Mouse (Mus musculus) ES-E14 (cell line): ENCODE results near the gene Ap3b1. TPM values are rescaled to one million over a fixed set of nuclear protein-coding genes. Genes with fewer than 3 reads are reported as not detected.

Source experiments
- DNase-seq: peaks from one replicate; pipeline ENCODE4 v3.0.0-alpha.2; 2013; ENCODE audit warnings: low read depth, low spot score
- H3K27ac ChIP-seq: 2 replicates; pipeline ENCODE4 v1.5.1; 2012; ENCODE audit warnings: low read depth, mild to moderate bottlenecking, low read length, moderate library complexity, mixed read lengths; ENCODE audit not compliant: poor library complexity, insufficient read depth, severe bottlenecking
- H3K36me3 ChIP-seq: 2 replicates; pipeline ENCODE4 v1.6.1; 2012; ENCODE audit warnings: mild to moderate bottlenecking, low read length, moderate library complexity, mixed read lengths; ENCODE audit not compliant: control insufficient read depth, poor library complexity, insufficient read depth, severe bottlenecking
- H3K4me1 ChIP-seq, 2 experiments: fragments of 150-350 bp in 1 of 2; sonication (generic) in 1 of 2; 2 replicates each; pipeline ENCODE4 v1.6.1; 2012; ENCODE audit warnings: low read length in 2 of 2, mild to moderate bottlenecking in 1 of 2, mixed read lengths in 1 of 2; ENCODE audit not compliant: control insufficient read depth in 2 of 2, insufficient read depth in 2 of 2, poor library complexity in 1 of 2
- H3K4me3 ChIP-seq, 2 experiments: fragments of 150-350 bp in 1 of 2; sonication (generic) in 1 of 2; 2 replicates each; pipeline ENCODE4 v1.5.1; 2012; ENCODE audit warnings: low read length in 2 of 2, low read depth in 1 of 2, mild to moderate bottlenecking in 1 of 2, mixed read lengths in 1 of 2; ENCODE audit not compliant: insufficient read depth in 1 of 2, poor library complexity in 1 of 2, severe bottlenecking in 1 of 2
- H3K9ac ChIP-seq: 2 replicates; pipeline ENCODE4 v1.6.1; 2012; ENCODE audit warnings: low read depth, mild to moderate bottlenecking, low read length, mixed read lengths; ENCODE audit not compliant: poor library complexity, insufficient read depth, severe bottlenecking
- H3K9me3 ChIP-seq: fragments of 150-350 bp; sonication (generic); 2 replicates; pipeline ENCODE4 v1.6.1; 2012; ENCODE audit warnings: low read depth, mild to moderate bottlenecking, low read length; ENCODE audit not compliant: control insufficient read depth, insufficient read depth
- CHD2 ChIP-seq: IDR thresholded peaks from 2 replicates; pipeline ENCODE4 v1.6.1; 2014; ENCODE audit warnings: mild to moderate bottlenecking, low read depth, low read length, inconsistent platforms
- HCFC1 ChIP-seq: IDR thresholded peaks from 2 replicates; pipeline ENCODE4 v1.6.1; 2012; ENCODE audit warnings: low read length, inconsistent platforms, borderline replicate concordance; ENCODE audit not compliant: insufficient read depth
- MAFK ChIP-seq: IDR thresholded peaks from 2 replicates; pipeline ENCODE4 v1.6.1; 2014; ENCODE audit warnings: mild to moderate bottlenecking, low read depth, low read length, inconsistent platforms; ENCODE audit not compliant: insufficient read depth
- ZC3H11A ChIP-seq: IDR thresholded peaks from 2 replicates; pipeline ENCODE4 v1.6.1; 2012; ENCODE audit warnings: low read depth, mild to moderate bottlenecking, inconsistent platforms, low read length, borderline replicate concordance
- ZNF384 ChIP-seq: IDR thresholded peaks from 2 replicates; pipeline ENCODE4 v1.6.1; 2012; ENCODE audit warnings: low read depth, low read length, inconsistent platforms
- in situ Hi-C, 2 experiments: fragments of 600-800 bp; cut with MboI; formaldehyde crosslinking; loops; one replicate each; pipeline ENCODE4 v1.15.1; 2025; ENCODE audit warnings: low sequenced_read_pairs in 2 of 2, inconsistent platforms in 1 of 2; ENCODE audit not compliant: unreplicated experiment in 2 of 2
- total RNA-seq: library from RNA; depleted of rRNA; stranded (reverse); fragments of 300-350 nt; gene quantifications from 2 replicates; pipeline ENCODE4 v1.2.3, GENCODE M21; 2012

Gene Ap3b1
- total RNA-seq, 1 experiment: 33.2 TPM

GRCm38 (mm10) chr13:94497521-94497920 lies 138.8 kb downstream of the Ap3b1 start:
- in situ Hi-C loops: no loop called here
- DNase-seq: no peak
- peaks cover 0 to 2% of the 10 kb centered on the region in 2 experiments; a peak in 1 of 4 replicates for H3K4me1 ChIP-seq

DNA sequence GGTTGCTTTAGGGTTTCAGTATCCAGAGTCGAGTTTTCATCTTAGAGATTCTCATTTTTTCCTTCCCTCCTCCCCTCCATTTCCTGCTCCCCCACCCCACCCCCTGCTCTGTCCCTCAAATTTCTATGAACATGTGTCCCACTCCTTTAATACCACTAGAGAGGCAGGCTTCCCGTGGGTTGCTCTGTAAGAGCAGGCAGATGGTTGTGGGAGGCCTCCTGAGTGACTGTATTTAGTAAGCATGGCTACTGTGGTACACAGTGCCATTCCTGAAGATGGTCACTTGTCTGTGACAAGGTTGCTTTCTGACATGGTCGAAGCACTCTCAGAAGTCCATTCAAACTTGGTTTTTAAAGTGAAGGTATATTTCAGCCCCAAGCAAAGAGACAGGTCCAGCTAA lies 147.7 kb downstream of the Ap3b1 start:
- Histone ChIP-seq H3K4me1 (no peaks in the 10 kb centered on the region), H3K27ac (no peak overlapping the region), H3K4me3 (no peak overlapping the region), H3K9me3 (no peaks in the 10 kb centered on the region), H3K9ac (no peak overlapping the region), H3K36me3 (peaks cover 2% of the 10 kb centered on the region; the same call in 1 of the 2 replicates)
- no peak for DNase-seq
- TF ChIP-seq ZNF384 (no peak), ZC3H11A (no peak)
- in situ Hi-C loops: no loop called here

More at GRCm38 (mm10) chr13:94497521-94497920, 138.8 kb downstream of the Ap3b1 start:
- no peak overlapping the region for H3K4me3 ChIP-seq
- no peak for TF ChIP-seq ZNF384
- no peak for TF ChIP-seq MAFK
- TF ChIP-seq ZC3H11A: no peak
- TF ChIP-seq HCFC1: no peak
- TF ChIP-seq CHD2: no peak
- no peak overlapping the region for H3K9ac ChIP-seq
- H3K9me3 ChIP-seq: no peaks in the 10 kb centered on the region
- peaks cover 17% of the 10 kb centered on the region for H3K36me3 ChIP-seq
- H3K27ac ChIP-seq: no peak overlapping the region

- no peak overlapping the region for H3K9ac ChIP-seq
- H3K4me1 ChIP-seq: peaks cover 3 to 6% of the 10 kb centered on the region in 2 experiments; a peak in 3 of 4 replicates
- no peak for TF ChIP-seq CHD2
- TF ChIP-seq HCFC1: no peak
- no peak for TF ChIP-seq MAFK
- no peak for TF ChIP-seq ZC3H11A
- no peak for TF ChIP-seq ZNF384
- H3K4me3 ChIP-seq: no peak overlapping the region
- in situ Hi-C loops: no loop called here
- no peaks in the 10 kb centered on the region for H3K9me3 ChIP-seq
- peaks cover 4% of the 10 kb centered on the region for H3K36me3 ChIP-seq
- H3K27ac ChIP-seq: no peak overlapping the region
- no peak for DNase-seq
These were observed 149.6 kb downstream of the Ap3b1 start for GRCm38 (mm10) chr13:94508344-94508743.

- in situ Hi-C loops: no loop called here
- no peak overlapping the region for H3K27ac ChIP-seq
- H3K4me1 ChIP-seq: peaks cover 3 to 6% of the 10 kb centered on the region in 2 experiments; a peak in 3 of 4 replicates
- DNase-seq: no peak
- no peak overlapping the region for H3K4me3 ChIP-seq
- H3K9ac ChIP-seq: no peak overlapping the region
- TF ChIP-seq HCFC1: no peak
- no peak for TF ChIP-seq ZNF384
- TF ChIP-seq CHD2: no peak
- TF ChIP-seq MAFK: no peak
- no peak for TF ChIP-seq ZC3H11A
- H3K36me3 ChIP-seq: peaks cover 6% of the 10 kb centered on the region
- no peaks in the 10 kb centered on the region for H3K9me3 ChIP-seq
These were observed 154.5 kb downstream of the Ap3b1 start for GRCm38 (mm10) chr13:94513157-94513767.

- Histone ChIP-seq H3K36me3 (peaks cover 6% of the 10 kb centered on the region), H3K9me3 (no peaks in the 10 kb centered on the region), H3K4me3 (no peak overlapping the region), H3K27ac (no peak overlapping the region), H3K4me1 (peaks cover 3 to 6% of the 10 kb centered on the region in 2 experiments; a peak in 3 of 4 replicates), H3K9ac (no peak overlapping the region)
- in situ Hi-C loops: no loop called here
- TF ChIP-seq ZNF384: no peak
- no peak for TF ChIP-seq CHD2
- no peak for TF ChIP-seq ZC3H11A
- no peak for TF ChIP-seq MAFK
- no peak for TF ChIP-seq HCFC1
- no peak for DNase-seq
These were observed 155.1 kb downstream of the Ap3b1 start for GRCm38 (mm10) chr13:94513898-94514297.
